In genomic region chr17:10318561-10319430, GRCm38 (mm10) we compare ENCODE assay signal across 8 mouse cellular contexts. TPM values are rescaled to one million over a fixed set of nuclear protein-coding genes. Genes with fewer than 3 reads are reported as not detected.
DNase-seq lines count a peak whose midpoint lies in the region; ATAC-seq and TF ChIP-seq lines count a peak whose summit lies in the region.

No protein-coding gene starts in this region.

- no peaks in the 10 kb centered on the region for H3K9me3 ChIP-seq in heart, embryonic 13.5 days
- no peaks in the 10 kb centered on the region for H3K9me3 ChIP-seq in kidney, embryonic 16.5 days (ENCODE audit: low read length)
- H3K9me3 ChIP-seq in liver, embryonic 14.5 days (ENCODE audit: control insufficient read depth, low read length), result no peaks in the 10 kb centered on the region
- no peaks in the 10 kb centered on the region for H3K9me3 ChIP-seq in neural tube, embryonic 11.5 days (ENCODE audit: control insufficient read depth, low read length)

- peak overlapping the region; percentile 72 for H3K4me2 ChIP-seq in heart, embryonic 13.5 days
- peak overlapping the region; percentile 64 for H3K4me2 ChIP-seq in kidney, embryonic 16.5 days (replicated peaks; ENCODE audit: low read depth, low read length)
- H3K4me2 ChIP-seq in liver, embryonic 14.5 days (ENCODE audit: low read depth), result peak overlapping the region; percentile 83
- peak overlapping the region; percentile 61 for H3K4me2 ChIP-seq in neural tube, embryonic 11.5 days (ENCODE audit: low read depth)

- H3K4me3 ChIP-seq in bone marrow macrophage, adult 2 months (ENCODE audit: insufficient read depth, low read length), result peak overlapping the region; percentile 98
- peak overlapping the region; percentile 89 for H3K4me3 ChIP-seq in embryonic fibroblast, embryonic 13.5 days (ENCODE audit: insufficient read depth, low read length)
- H3K4me3 ChIP-seq in heart, embryonic 13.5 days, result peak overlapping the region; percentile 95
- peak overlapping the region; percentile 97 for H3K4me3 ChIP-seq in kidney, embryonic 16.5 days (ENCODE audit: low read length)
- peak overlapping the region; percentile 83 to 95 for H3K4me3 ChIP-seq in liver, embryonic 14.5 days (ENCODE audit: insufficient read depth in 1 of 2, low read depth in 2 of 2, low read length in 2 of 2)
- peak overlapping the region; percentile 77 for H3K4me3 ChIP-seq in neural tube, embryonic 11.5 days (ENCODE audit: low read depth, low read length)
- H3K4me3 ChIP-seq in testis, adult 2 months (ENCODE audit: control insufficient read depth, low read depth, low read length), result peak overlapping the region; percentile 91

- H3K9ac ChIP-seq in heart, embryonic 13.5 days, result peak overlapping the region; percentile 100
- H3K9ac ChIP-seq in kidney, embryonic 16.5 days (replicated peaks; ENCODE audit: low read length), result peak overlapping the region; percentile 98
- peak overlapping the region; percentile 91 for H3K9ac ChIP-seq in liver, embryonic 14.5 days (replicated peaks)
- peak overlapping the region; percentile 95 for H3K9ac ChIP-seq in neural tube, embryonic 11.5 days (ENCODE audit: low read length)

- TF ChIP-seq EP300 in liver, embryonic 14.5 days (IDR thresholded peaks at IDR 0.05; ENCODE audit: low read depth), result no peak

- peak; percentile 52 to 57 (median 54) for DNase-seq in liver, embryonic 14.5 days (ENCODE audit: low read depth in 3 of 3, low spot score in 3 of 3)
- peak; percentile 80 for DNase-seq in neural tube, embryonic 11.5 days (ENCODE audit: low spot score)

- peak overlapping the region; percentile 99 for H3K27ac ChIP-seq in bone marrow macrophage, adult 2 months (ENCODE audit: insufficient read depth, low read depth, low read length)
- H3K27ac ChIP-seq in embryonic fibroblast, embryonic 13.5 days (ENCODE audit: insufficient read depth, low read length), result peak overlapping the region; percentile 99
- peak overlapping the region; percentile 100 for H3K27ac ChIP-seq in heart, embryonic 13.5 days (replicated peaks)
- peak overlapping the region; percentile 99 for H3K27ac ChIP-seq in kidney, embryonic 16.5 days (ENCODE audit: low read length)
- peak overlapping the region; percentile 74 for H3K27ac ChIP-seq in liver, embryonic 14.5 days
- H3K27ac ChIP-seq in neural tube, embryonic 11.5 days (ENCODE audit: low read depth, low read length), result peak overlapping the region; percentile 99
- H3K27ac ChIP-seq in testis, adult 2 months (ENCODE audit: control insufficient read depth, insufficient read depth, low read depth, low read length), result peak overlapping the region; percentile 98

- no peaks in the 10 kb centered on the region for H3K27me3 ChIP-seq in heart, embryonic 13.5 days (replicated peaks)
- no peaks in the 10 kb centered on the region for H3K27me3 ChIP-seq in kidney, embryonic 16.5 days (ENCODE audit: insufficient read depth, low read length)
- H3K27me3 ChIP-seq in liver, embryonic 14.5 days (ENCODE audit: control insufficient read depth, insufficient read depth, low read length), result peaks cover 4% of the 10 kb centered on the region; the same call in 1 of the 2 replicates
- H3K27me3 ChIP-seq in neural tube, embryonic 11.5 days (ENCODE audit: control insufficient read depth, insufficient read depth, low read length), result no peaks in the 10 kb centered on the region
- H3K27me3 ChIP-seq in testis, adult 2 months (ENCODE audit: control insufficient read depth, insufficient read depth, low read length), result no peaks in the 10 kb centered on the region

- H3K4me1 ChIP-seq in bone marrow macrophage, adult 2 months (ENCODE audit: control insufficient read depth, insufficient read depth, low read length), result peaks cover 18% of the 10 kb centered on the region
- H3K4me1 ChIP-seq in embryonic fibroblast, embryonic 13.5 days (ENCODE audit: control insufficient read depth, insufficient read depth, low read length), result no peaks in the 10 kb centered on the region
- peaks cover 37% of the 10 kb centered on the region for H3K4me1 ChIP-seq in heart, embryonic 13.5 days
- H3K4me1 ChIP-seq in kidney, embryonic 16.5 days (ENCODE audit: insufficient read depth, low read length), result peaks cover 31% of the 10 kb centered on the region
- peaks cover 4 to 10% of the 10 kb centered on the region in 2 experiments for H3K4me1 ChIP-seq in liver, embryonic 14.5 days (replicated peaks; ENCODE audit: control insufficient read depth in 2 of 2, insufficient read depth in 2 of 2, low read length in 1 of 2)
- peaks cover 17% of the 10 kb centered on the region; the same call in 1 of the 2 replicates for H3K4me1 ChIP-seq in neural tube, embryonic 11.5 days (ENCODE audit: control insufficient read depth, insufficient read depth, low read length)
- H3K4me1 ChIP-seq in testis, adult 2 months (ENCODE audit: control insufficient read depth, insufficient read depth, low read length), result no peaks in the 10 kb centered on the region; the same call in 1 of the 2 replicates

- ATAC-seq in CD4-positive, CD25-positive, alpha-beta regulatory T cell, adult 4 months, result peak; percentile 64
- peak; percentile 56 for ATAC-seq in heart, embryonic 13.5 days (ENCODE audit: extremely low read depth, insufficient number of reproducible peaks, low FRiP score, low TSS enrichment)
- ATAC-seq in kidney, embryonic 16.5 days (ENCODE audit: low FRiP score, low TSS enrichment), result peak; percentile 69
- peak; percentile 75 for ATAC-seq in liver, embryonic 14.5 days (ENCODE audit: insufficient read depth)
- ATAC-seq in neural tube, embryonic 11.5 days (ENCODE audit: insufficient read depth, low FRiP score, low TSS enrichment), result peak; percentile 45; the same call in 1 of the 2 replicates

- no peaks in the 10 kb centered on the region for H3K36me3 ChIP-seq in heart, embryonic 13.5 days
- no peaks in the 10 kb centered on the region for H3K36me3 ChIP-seq in kidney, embryonic 16.5 days (ENCODE audit: insufficient read depth, low read length)
- H3K36me3 ChIP-seq in liver, embryonic 14.5 days (replicated peaks; ENCODE audit: control insufficient read depth, insufficient read depth, low read depth), result no peaks in the 10 kb centered on the region
- H3K36me3 ChIP-seq in neural tube, embryonic 11.5 days (ENCODE audit: control insufficient read depth, insufficient read depth, low read length), result no peaks in the 10 kb centered on the region
- no peaks in the 10 kb centered on the region for H3K36me3 ChIP-seq in testis, adult 2 months (ENCODE audit: control insufficient read depth, insufficient read depth, low read length)

- 1% methylated on average over 62 of the region's 153 CpGs for WGBS in heart, embryonic 13.5 days
- WGBS in kidney, embryonic 16.5 days, result 0% methylated on average over 43 of the region's 153 CpGs
- WGBS in liver, embryonic 14.5 days (ENCODE audit: insufficient replicate concordance), result under 1% methylated on average over 59 of the region's 153 CpGs
- 0% methylated on average over 81 of the region's 153 CpGs for WGBS in neural tube, embryonic 11.5 days

- no peak for TF ChIP-seq POLR2A in bone marrow macrophage, adult 2 months (IDR thresholded peaks at IDR 0.05; ENCODE audit: borderline replicate concordance, low read depth, low read length)
- TF ChIP-seq POLR2A in embryonic fibroblast, embryonic 13.5 days (IDR thresholded peaks at IDR 0.05; ENCODE audit: low read depth, low read length), result peak; percentile 73; the same call in 1 of the 2 replicates
- TF ChIP-seq POLR2A in testis, adult 2 months (IDR thresholded peaks at IDR 0.05; ENCODE audit: control insufficient read depth, low read depth, low read length), result 0 out of 2 replicates have a peak, but pooled peaks have one; percentile 37

- TF ChIP-seq CTCF in bone marrow macrophage, adult 2 months (IDR thresholded peaks at IDR 0.05; ENCODE audit: low read depth, low read length), result no peak
- TF ChIP-seq CTCF in embryonic fibroblast, embryonic 13.5 days (IDR thresholded peaks at IDR 0.05; ENCODE audit: borderline replicate concordance, insufficient read depth, low read length), result no peak
- no peak for TF ChIP-seq CTCF in liver, embryonic 14.5 days (IDR thresholded peaks at IDR 0.05; ENCODE audit: low read depth)
- TF ChIP-seq CTCF in testis, adult 2 months (IDR thresholded peaks at IDR 0.05; ENCODE audit: control insufficient read depth, insufficient read depth, insufficient replicate concordance, low read depth, low read length), result no peak

RNA-seq across cellular contexts. Expression of gene Qk, which starts 0.9 kb away (rescaled TPM):
- 10 to 100 TPM in 1 of 2 experiments, 1 to 10 TPM in 1; 9.8 to 16.3 TPM for polyA plus RNA-seq in CD4-positive, CD25-positive, alpha-beta regulatory T cell, adult 4 months (2017; shearing (Covaris generic))
- polyA plus RNA-seq in bone marrow macrophage, adult 2 months (2012; ENCODE audit: insufficient read depth, insufficient read length, missing spikeins), result 185 and 255 TPM in 2 replicates
- polyA plus RNA-seq in embryonic fibroblast, embryonic 13.5 days (2011; ENCODE audit: insufficient read length, low read depth, missing spikeins), result 216 and 252 TPM in 2 replicates
- polyA plus RNA-seq in heart, embryonic 13.5 days (2015; fragmentation: Nextera tagmentation; extraction: Ambion mirVana), result 32.9 and 37.0 TPM in 2 replicates
- polyA plus RNA-seq in kidney, embryonic 16.5 days (2015; fragmentation: Nextera tagmentation; extraction: Ambion mirVana), result 22.5 and 30.5 TPM in 2 replicates
- 22.1 and 29.4 TPM in 2 replicates for polyA plus RNA-seq in liver, embryonic 14.5 days (2012; rRNA removed)
- 9.5 and 10.2 TPM in 2 replicates for polyA plus RNA-seq in liver, embryonic 14.5 days (2014; fragmentation: Nextera tagmentation; extraction: Ambion mirVana)
- polyA plus RNA-seq in neural tube, embryonic 11.5 days (2014; fragmentation: Nextera tagmentation; extraction: Ambion mirVana), result 53.7 and 57.0 TPM in 2 replicates
- polyA plus RNA-seq in testis, adult 2 months (2012; rRNA removed), result 173 and 197 TPM in 2 replicates

Comparison
In these comparisons a context has a peak if more than half of its experiments do, and no peak if none do; other contexts are left out.
1. Peak in every context shown above with its lines: DNase-seq, ATAC-seq, H3K4me3 ChIP-seq and H3K27ac ChIP-seq.